Mouse (Mus musculus): ENCODE measurements at regions not wholly inside any gene's neighbourhood (a gene's known extent, or its start where the extent isn't known, plus 50 kb on each side); places are given as distances from the start of the nearest gene placed in this dataset.

DNA sequence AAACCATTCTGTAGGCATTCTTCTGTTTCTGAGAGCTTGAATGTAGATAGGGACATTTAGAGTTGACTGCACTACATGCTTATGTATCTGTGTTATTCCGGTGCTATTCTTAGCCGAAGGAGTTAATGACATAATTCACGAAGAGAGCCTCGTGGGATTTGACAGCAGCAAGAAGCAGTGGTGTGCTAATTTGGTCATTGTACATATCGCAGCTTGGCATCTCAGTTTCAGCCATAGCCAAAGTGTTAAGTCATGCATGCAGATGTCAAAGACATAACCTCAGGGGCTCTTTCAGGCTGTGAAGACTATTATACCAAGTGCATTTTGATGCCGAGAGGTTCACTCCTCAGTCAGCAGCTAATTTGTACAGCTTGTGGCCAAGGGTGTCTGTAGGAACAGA lies 125.1 kb upstream of the Itga1 start (continued):
- peak; percentile 7; the same call in 1 of the 2 replicates for TF ChIP-seq JUN (IDR thresholded peaks at IDR 0.05; ENCODE audit: insufficient read depth, low read depth, low read length)
- no peak for TF ChIP-seq NELFE (IDR thresholded peaks at IDR 0.05; ENCODE audit: low read depth, low read length)
- no peak for TF ChIP-seq KAT2A (IDR thresholded peaks at IDR 0.05; ENCODE audit: insufficient replicate concordance, low read length)
- TF ChIP-seq EP300 (IDR thresholded peaks at IDR 0.05; ENCODE audit: low read length): peak; percentile 71
- TF ChIP-seq MAZ (IDR thresholded peaks at IDR 0.05; ENCODE audit: low read depth, low read length): no peak
- no peak for TF ChIP-seq CHD1 (IDR thresholded peaks at IDR 0.05; ENCODE audit: low read depth, low read length)
- no peak for TF ChIP-seq GABPA (IDR thresholded peaks at IDR 0.05; ENCODE audit: insufficient replicate concordance, low read depth, low read length)
- 0 out of 2 replicates have a peak, but pooled peaks have one; percentile 42 for TF ChIP-seq RCOR1 (conservative IDR thresholded peaks at IDR 0.05; ENCODE audit: low read depth, low read length)
- peak; percentile 52; the same call in 1 of the 2 replicates for TF ChIP-seq MYC (IDR thresholded peaks at IDR 0.05; ENCODE audit: low read depth, low read length)
- TF ChIP-seq PAX5 (IDR thresholded peaks at IDR 0.05; ENCODE audit: low read length): no peak
- no peak for TF ChIP-seq USF2 (conservative IDR thresholded peaks at IDR 0.05; ENCODE audit: low read depth, low read length)
- no peak for TF ChIP-seq ZMIZ1 (IDR thresholded peaks at IDR 0.05; ENCODE audit: low read depth, low read length)
- no peak for TF ChIP-seq UBTF (IDR thresholded peaks at IDR 0.05; ENCODE audit: low read depth, low read length)
- TF ChIP-seq USF1 (IDR thresholded peaks at IDR 0.05; ENCODE audit: low read depth, low read length): no peak
- peak; percentile 40; the same call in 1 of the 2 replicates for TF ChIP-seq IRF4 (IDR thresholded peaks at IDR 0.05; ENCODE audit: low read depth, low read length)
- 0 out of 2 replicates have a peak, but pooled peaks have one; percentile 52 for TF ChIP-seq MAFK (IDR thresholded peaks at IDR 0.05; ENCODE audit: insufficient replicate concordance, low read length)
- TF ChIP-seq ZKSCAN1 (IDR thresholded peaks at IDR 0.05; ENCODE audit: borderline replicate concordance, low read depth, low read length): no peak
- TF ChIP-seq JUND (conservative IDR thresholded peaks at IDR 0.05; ENCODE audit: low read depth, low read length): 0 out of 2 replicates have a peak, but pooled peaks have one; percentile 14
- TF ChIP-seq ZNF384 (IDR thresholded peaks at IDR 0.05; ENCODE audit: low read depth, low read length): no peak

DNA sequence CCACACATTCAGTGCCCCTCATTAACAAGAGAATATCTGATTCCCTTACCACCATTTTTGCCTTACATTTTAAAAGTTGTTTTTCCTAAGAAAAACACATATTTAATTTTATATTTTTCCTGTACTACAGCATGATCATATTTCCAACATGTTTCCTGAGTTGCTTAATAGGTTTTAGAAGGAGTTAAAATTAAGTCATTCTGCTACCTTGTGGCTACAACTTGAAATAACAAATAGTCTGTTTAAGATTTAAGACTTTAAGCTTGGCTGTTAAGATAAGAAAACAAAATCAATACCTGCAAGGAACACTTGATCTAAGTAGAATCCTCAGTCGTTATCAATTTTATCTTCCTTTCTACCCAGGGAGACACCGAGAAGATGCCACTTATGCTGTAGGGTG lies 117.9 kb upstream of the Itga1 start:
- H3K36me3 ChIP-seq (replicated peaks in 1 of 2; ENCODE audit: control insufficient read depth in 1 of 2, insufficient read depth in 1 of 2, low read length in 1 of 2): no peaks in the 10 kb centered on the region
- no peaks in the 10 kb centered on the region for H3K4me1 ChIP-seq (ENCODE audit: control insufficient read depth in 1 of 2, insufficient read depth in 2 of 2)
- H3K9me3 ChIP-seq (replicated peaks; ENCODE audit: low read length): no peaks in the 10 kb centered on the region
- H3K4me3 ChIP-seq (replicated peaks in 1 of 3; ENCODE audit: low read depth in 2 of 3, low read length in 2 of 3, poor library complexity in 1 of 3): no peak overlapping the region
- no peak for TF ChIP-seq ZNF384 (IDR thresholded peaks at IDR 0.05; ENCODE audit: low read depth, low read length)
- TF ChIP-seq SMC3 (IDR thresholded peaks at IDR 0.05; ENCODE audit: low read depth, low read length): peak; percentile 20; the same call in 1 of the 2 replicates
- no peak for TF ChIP-seq GABPA (IDR thresholded peaks at IDR 0.05; ENCODE audit: insufficient replicate concordance, low read depth, low read length)
- TF ChIP-seq RAD21 (IDR thresholded peaks at IDR 0.05; ENCODE audit: low read depth, low read length): peak; percentile 31
- no peak for TF ChIP-seq ETS1 (conservative IDR thresholded peaks at IDR 0.05; ENCODE audit: low read depth, low read length)
- no peak for TF ChIP-seq RCOR1 (conservative IDR thresholded peaks at IDR 0.05; ENCODE audit: low read depth, low read length)
- peak in 1 of 2 experiments; percentile 30; a peak in 2 of 4 replicates for TF ChIP-seq CTCF (conservative IDR thresholded peaks at IDR 0.05 in 1 of 2, IDR thresholded peaks at IDR 0.05 in 1 of 2; ENCODE audit: low read depth in 2 of 2, low read length in 2 of 2)
- no peak for TF ChIP-seq CHD2 (IDR thresholded peaks at IDR 0.05; ENCODE audit: low read length)
- TF ChIP-seq MYC (IDR thresholded peaks at IDR 0.05; ENCODE audit: low read depth, low read length): no peak
- TF ChIP-seq EP300 (IDR thresholded peaks at IDR 0.05; ENCODE audit: low read length): no peak
- H3K4me2 ChIP-seq (ENCODE audit: insufficient read depth, low read depth, poor library complexity, severe bottlenecking): no peak overlapping the region
- no peak overlapping the region for H3K27ac ChIP-seq (ENCODE audit: insufficient read depth, low read depth)
- dilution Hi-C loops (cut with MboI; ENCODE audit: extremely low pct_ligation_motif_present, extremely low pct_unique_long_range_greater_than_20kb, low sequenced_read_pairs) (no loop called here), in situ Hi-C loops (cut with MboI; ENCODE audit: low pct_ligation_motif_present, low pct_unique_long_range_greater_than_20kb, low sequenced_read_pairs) (no loop called here)
- DNase-seq (ENCODE audit: extremely low read depth): no peak
- H3K27me3 ChIP-seq (replicated peaks): no peaks in the 10 kb centered on the region
- no peaks in the 10 kb centered on the region for H3K79me2 ChIP-seq (replicated peaks; ENCODE audit: control insufficient read depth, extremely low read depth, insufficient read depth, poor library complexity, severe bottlenecking)
- H3K9ac ChIP-seq (ENCODE audit: insufficient read depth, low read depth): no peak overlapping the region
